Mouse (Mus musculus): ENCODE measurements around the gene Ptpn4. TPM values are rescaled to one million over a fixed set of nuclear protein-coding genes. Genes with fewer than 3 reads are reported as not detected.

The Ptpn4 gene
- polyA plus RNA-seq, 1 experiment from 2014 or later = 18.3 TPM

GRCm38 (mm10) chr1:119666904-119667303, 170.5 kb downstream of the Ptpn4 start:
- no peak overlapping the region for H3K4me3 ChIP-seq
- no peak overlapping the region for H3K4me2 ChIP-seq (replicated peaks)
- ATAC-seq (replicated peaks) = no peak
- H3K27me3 ChIP-seq = no peaks in the 10 kb centered on the region
- H3K9ac ChIP-seq (replicated peaks) = no peak overlapping the region
- H3K27ac ChIP-seq (replicated peaks) = no peak overlapping the region
- no peaks in the 10 kb centered on the region for H3K4me1 ChIP-seq
- no peaks in the 10 kb centered on the region for H3K9me3 ChIP-seq
- H3K36me3 ChIP-seq = peaks cover 8% of the 10 kb centered on the region
- WGBS = 93% methylated on average over 7 of the region's 7 CpGs

GRCm38 (mm10) chr1:119654307-119654706, 183.1 kb downstream of the Ptpn4 start:
- Histone ChIP-seq H3K9me3 (no peaks in the 10 kb centered on the region), H3K27me3 (no peaks in the 10 kb centered on the region), H3K4me1 (no peaks in the 10 kb centered on the region), H3K9ac (replicated peaks) (no peak overlapping the region), H3K36me3 (peaks cover 7% of the 10 kb centered on the region; the same call in 1 of the 2 replicates), H3K27ac (replicated peaks) (no peak overlapping the region), H3K4me2 (replicated peaks) (no peak overlapping the region), H3K4me3 (no peak overlapping the region)
- no peak for ATAC-seq (replicated peaks)
- 98% methylated on average over 2 of the region's 2 CpGs for WGBS

- ATAC-seq (replicated peaks) = no peak
- Histone ChIP-seq H3K9me3 (no peaks in the 10 kb centered on the region), H3K4me3 (no peak overlapping the region), H3K27me3 (no peaks in the 10 kb centered on the region), H3K36me3 (no peaks in the 10 kb centered on the region), H3K9ac (replicated peaks) (no peak overlapping the region), H3K4me1 (peaks cover 9% of the 10 kb centered on the region), H3K4me2 (replicated peaks) (no peak overlapping the region), H3K27ac (replicated peaks) (no peak overlapping the region)
- 81% methylated on average over 5 of the region's 5 CpGs for WGBS
These were observed 187.0 kb downstream of the Ptpn4 start for GRCm38 (mm10) chr1:119650386-119650785.

GRCm38 (mm10) chr1:119649627-119650026, 187.8 kb downstream of the Ptpn4 start:
- ATAC-seq (replicated peaks) = no peak

GRCm38 (mm10) chr1:119648205-119649111, 189.0 kb downstream of the Ptpn4 start, which contains the start of gene Epb41l5:
Gene Epb41l5 (minus strand): TSS chr1:119649000.
- H3K4me2 ChIP-seq (replicated peaks) = peak within 1 kb of the TSS; percentile 91
- ATAC-seq (replicated peaks) = peak; percentile 97
- peak within 1 kb of the TSS; percentile 67 for H3K9ac ChIP-seq (replicated peaks)
- peak within 1 kb of the TSS; percentile 95 for H3K4me3 ChIP-seq
- peak within 1 kb of the TSS; percentile 79 for H3K27ac ChIP-seq (replicated peaks)
- H3K9me3 ChIP-seq = no peaks in the 10 kb centered on the region
- peaks cover 9% of the 10 kb centered on the region for H3K4me1 ChIP-seq
- no peaks in the 10 kb centered on the region for H3K36me3 ChIP-seq
- WGBS = under 1% methylated on average over 86 of the region's 86 CpGs
- H3K27me3 ChIP-seq = no peaks in the 10 kb centered on the region

More at GRCm38 (mm10) chr1:119649627-119650026, 187.8 kb downstream of the Ptpn4 start:
- Histone ChIP-seq H3K36me3 (no peaks in the 10 kb centered on the region), H3K4me3 (no peak overlapping the region), H3K4me2 (replicated peaks) (no peak overlapping the region), H3K9ac (replicated peaks) (no peak overlapping the region), H3K4me1 (peaks cover 9% of the 10 kb centered on the region), H3K27ac (replicated peaks) (no peak overlapping the region), H3K27me3 (no peaks in the 10 kb centered on the region), H3K9me3 (no peaks in the 10 kb centered on the region)
- WGBS = 83% methylated on average over 2 of the region's 2 CpGs

GRCm38 (mm10) chr1:119646356-119646755, 191.1 kb downstream of the Ptpn4 start:
- Histone ChIP-seq H3K9ac (replicated peaks) (no peak overlapping the region), H3K9me3 (no peaks in the 10 kb centered on the region), H3K27me3 (no peaks in the 10 kb centered on the region), H3K27ac (replicated peaks) (no peak overlapping the region), H3K36me3 (no peaks in the 10 kb centered on the region), H3K4me1 (peaks cover 13% of the 10 kb centered on the region), H3K4me3 (no peak overlapping the region), H3K4me2 (replicated peaks) (no peak overlapping the region)
- 61% methylated on average over 2 of the region's 2 CpGs for WGBS
- ATAC-seq (replicated peaks) = no peak

- Histone ChIP-seq H3K9me3 (no peaks in the 10 kb centered on the region), H3K27me3 (no peaks in the 10 kb centered on the region), H3K27ac (replicated peaks) (no peak overlapping the region), H3K4me2 (replicated peaks) (no peak overlapping the region), H3K36me3 (no peaks in the 10 kb centered on the region), H3K4me3 (no peak overlapping the region), H3K4me1 (peaks cover 4% of the 10 kb centered on the region), H3K9ac (replicated peaks) (no peak overlapping the region)
- 17% methylated on average over 12 of the region's 12 CpGs for WGBS
- peak; percentile 51 for ATAC-seq (replicated peaks)
These were observed 195.0 kb downstream of the Ptpn4 start for GRCm38 (mm10) chr1:119642367-119642766.

DNA sequence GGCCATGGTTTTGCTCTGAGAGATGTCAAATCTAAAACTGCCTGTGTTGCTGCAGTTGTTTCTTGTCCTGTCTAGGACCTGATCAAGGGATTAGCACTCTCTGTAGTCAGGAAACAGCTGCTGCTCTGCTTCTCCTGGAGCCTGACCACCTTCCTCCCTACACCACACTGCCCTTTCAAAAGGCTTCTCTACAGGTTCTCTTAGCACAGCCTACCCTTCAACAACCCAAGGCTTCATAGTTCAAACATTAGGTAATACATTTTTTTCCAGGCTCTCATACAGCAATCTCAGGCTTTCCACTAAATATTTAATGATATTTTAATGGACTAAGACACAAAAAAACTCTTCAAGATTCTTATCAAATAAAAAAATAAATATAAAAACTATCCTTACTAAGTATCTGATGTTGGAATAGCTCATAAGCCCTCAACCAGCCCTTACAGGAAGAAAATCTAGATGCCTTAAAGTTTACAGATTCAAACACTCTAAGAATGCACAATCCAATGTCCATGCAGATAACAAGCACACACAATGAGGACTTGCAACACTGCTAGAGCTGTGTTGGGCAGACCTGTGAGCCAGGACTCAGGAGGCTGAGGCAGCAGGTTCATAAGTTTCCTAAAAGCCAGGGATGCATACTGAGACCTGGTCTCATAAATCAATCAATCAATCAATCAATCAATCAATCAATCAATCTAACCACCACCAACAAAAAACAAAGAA, 196.2 kb downstream of the Ptpn4 start:
- Histone ChIP-seq H3K27me3 (no peaks in the 10 kb centered on the region), H3K4me3 (no peak overlapping the region), H3K9me3 (no peaks in the 10 kb centered on the region), H3K9ac (replicated peaks) (no peak overlapping the region), H3K36me3 (no peaks in the 10 kb centered on the region), H3K4me2 (replicated peaks) (no peak overlapping the region), H3K4me1 (peaks cover 3% of the 10 kb centered on the region), H3K27ac (replicated peaks) (no peak overlapping the region)
- ATAC-seq (replicated peaks) = no peak

- Histone ChIP-seq H3K4me1 (peaks cover 3% of the 10 kb centered on the region), H3K9ac (replicated peaks) (no peak overlapping the region), H3K4me2 (replicated peaks) (no peak overlapping the region), H3K27ac (replicated peaks) (no peak overlapping the region), H3K9me3 (no peaks in the 10 kb centered on the region), H3K4me3 (no peak overlapping the region), H3K27me3 (no peaks in the 10 kb centered on the region), H3K36me3 (no peaks in the 10 kb centered on the region)
- WGBS = 85% methylated on average over 2 of the region's 2 CpGs
- no peak for ATAC-seq (replicated peaks)
These were observed 197.4 kb downstream of the Ptpn4 start for GRCm38 (mm10) chr1:119640006-119640405.

GRCm38 (mm10) chr1:119637188-119638023, 200.0 kb downstream of the Ptpn4 start:
- no peaks in the 10 kb centered on the region for H3K27me3 ChIP-seq
- peaks cover 2% of the 10 kb centered on the region for H3K4me1 ChIP-seq
- H3K36me3 ChIP-seq = no peaks in the 10 kb centered on the region; the same call in 1 of the 2 replicates
- H3K9me3 ChIP-seq = no peaks in the 10 kb centered on the region
- no peak overlapping the region for H3K27ac ChIP-seq (replicated peaks)
- H3K4me2 ChIP-seq (replicated peaks) = no peak overlapping the region
- no peak overlapping the region for H3K4me3 ChIP-seq
- H3K9ac ChIP-seq (replicated peaks) = no peak overlapping the region
- no peak for ATAC-seq (replicated peaks)
- WGBS = 94% methylated on average over 6 of the region's 6 CpGs

- Histone ChIP-seq H3K27me3 (no peaks in the 10 kb centered on the region), H3K4me1 (no peaks in the 10 kb centered on the region), H3K9ac (replicated peaks) (no peak overlapping the region), H3K36me3 (no peaks in the 10 kb centered on the region; the same call in 1 of the 2 replicates), H3K9me3 (no peaks in the 10 kb centered on the region), H3K4me3 (no peak overlapping the region), H3K27ac (replicated peaks) (no peak overlapping the region), H3K4me2 (replicated peaks) (no peak overlapping the region)
- 47% methylated on average over 3 of the region's 3 CpGs for WGBS
- no peak for ATAC-seq (replicated peaks)
These were observed 202.7 kb downstream of the Ptpn4 start for GRCm38 (mm10) chr1:119634746-119635145.
